Mouse (Mus musculus) NIH3T3 (cell line): ENCODE measurements around the gene Slc25a34.
A peak's percentile ranks its signal among the peaks of the same experiment; 100 is the strongest.

Experiments
- DNase-seq: peaks from one replicate; pipeline ENCODE4 v3.0.0-alpha.2; 2012; ENCODE audit warnings: low read depth

Gene Slc25a34

GRCm38 (mm10) chr4:141623666-141624065 lies at the start of gene Slc25a34:
Gene Slc25a34, minus strand, starts transcription at chr4:141623821.
- no peak for DNase-seq

- DNase-seq = no peak
Observed at GRCm38 (mm10) chr4:141672325-141672724, 48.7 kb upstream of the Slc25a34 start.

- DNase-seq = peak; percentile 66
Observed at GRCm38 (mm10) chr4:141671389-141671788, 47.8 kb upstream of the Slc25a34 start.

GRCm38 (mm10) chr4:141669898-141670712 lies 46.5 kb upstream of the Slc25a34 start:
- DNase-seq = peak; percentile 88

GRCm38 (mm10) chr4:141664799-141665198 lies 41.2 kb upstream of the Slc25a34 start, which contains the start of gene Plekhm2:
Gene Plekhm2, minus strand, starts transcription at chr4:141664899.
- DNase-seq = no peak

- DNase-seq = peak; percentile 81
Observed at GRCm38 (mm10) chr4:141664011-141664745, 40.6 kb upstream of the Slc25a34 start.

- DNase-seq = peak; percentile 33
Observed at GRCm38 (mm10) chr4:141663122-141663931, 39.7 kb upstream of the Slc25a34 start.

GRCm38 (mm10) chr4:141660884-141661283 lies 37.3 kb upstream of the Slc25a34 start:
- DNase-seq = no peak

GRCm38 (mm10) chr4:141659739-141660138 lies 36.1 kb upstream of the Slc25a34 start:
- DNase-seq = peak; percentile 44

GRCm38 (mm10) chr4:141658846-141659484 lies 35.3 kb upstream of the Slc25a34 start:
- DNase-seq = peak; percentile 25

- no peak for DNase-seq
Observed at GRCm38 (mm10) chr4:141656932-141657331, 33.3 kb upstream of the Slc25a34 start.

- no peak for DNase-seq
Observed at GRCm38 (mm10) chr4:141655908-141656608, 32.4 kb upstream of the Slc25a34 start.

GRCm38 (mm10) chr4:141654509-141654908 lies 30.9 kb upstream of the Slc25a34 start:
- no peak for DNase-seq

GRCm38 (mm10) chr4:141653813-141654212 lies 30.2 kb upstream of the Slc25a34 start:
- no peak for DNase-seq

- DNase-seq = no peak
Observed at GRCm38 (mm10) chr4:141653044-141653443, 29.4 kb upstream of the Slc25a34 start.

GRCm38 (mm10) chr4:141651944-141652343 lies 28.3 kb upstream of the Slc25a34 start:
- DNase-seq = no peak

- no peak for DNase-seq
Observed at GRCm38 (mm10) chr4:141651286-141651685, 27.7 kb upstream of the Slc25a34 start.

GRCm38 (mm10) chr4:141649244-141649643 lies 25.6 kb upstream of the Slc25a34 start:
- peak; percentile 49 for DNase-seq

- DNase-seq = no peak
Observed at GRCm38 (mm10) chr4:141648262-141648661, 24.6 kb upstream of the Slc25a34 start.

GRCm38 (mm10) chr4:141647187-141647586 lies 23.6 kb upstream of the Slc25a34 start:
- no peak for DNase-seq

- no peak for DNase-seq
Observed at GRCm38 (mm10) chr4:141645988-141646387, 22.4 kb upstream of the Slc25a34 start.
